Mouse (Mus musculus) thymus, postnatal 36 days (tissue): ENCODE data around the gene Krtap19-4.

Experiments
- DNase-seq, 2 experiments: peaks; one replicate each; pipeline ENCODE4 v3.0.0; 2022; ENCODE audit warnings: mixed read lengths in 2 of 2

Krtap19-4 gene

DNA sequence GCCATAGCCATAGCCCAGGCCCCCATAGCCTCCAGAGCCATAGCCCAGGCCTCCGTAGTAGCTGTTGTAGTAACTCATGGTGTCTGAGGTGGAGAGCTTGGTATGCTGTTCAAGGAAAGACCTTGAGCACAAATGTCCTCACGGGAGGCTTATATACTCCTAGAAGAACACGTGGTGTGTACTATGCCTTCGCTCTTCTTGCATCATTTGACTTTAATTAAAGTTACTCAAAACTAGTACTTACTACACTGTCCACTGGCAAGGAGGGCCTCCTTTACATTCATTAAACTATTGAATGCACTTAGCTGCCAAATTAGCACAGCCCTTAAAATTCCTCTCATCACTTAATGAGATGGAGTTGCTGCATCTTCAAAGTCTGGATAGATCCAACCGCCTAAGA lies at the start of gene Krtap19-4:
TSS of gene Krtap19-4 (minus strand) at position 101 of the 400 bp plus-strand sequence.
- no peak for DNase-seq

DNA sequence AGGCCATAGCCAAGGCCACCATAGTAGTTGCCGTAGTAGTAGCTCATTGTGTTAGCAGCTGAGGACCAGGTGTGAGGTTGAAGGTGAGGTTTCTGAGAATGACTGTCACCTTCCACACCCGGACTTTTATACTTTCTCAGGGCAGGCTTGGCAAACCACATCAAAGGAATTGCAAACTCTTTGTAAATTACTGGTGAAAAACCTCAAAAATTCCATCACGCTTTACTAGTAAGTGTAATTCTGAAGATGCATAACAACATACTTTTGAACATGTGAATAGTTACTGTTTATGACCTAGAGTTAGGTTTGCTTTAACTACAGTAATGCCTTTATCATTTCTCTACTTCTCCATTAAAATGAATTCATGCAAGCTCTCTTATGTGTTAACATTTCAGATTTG lies 47.3 kb upstream of the Krtap19-4 start, which contains the start of gene Krtap19-9b:
TSS of gene Krtap19-9b (minus strand) at position 101 of the 400 bp plus-strand sequence.
- DNase-seq: no peak

DNA sequence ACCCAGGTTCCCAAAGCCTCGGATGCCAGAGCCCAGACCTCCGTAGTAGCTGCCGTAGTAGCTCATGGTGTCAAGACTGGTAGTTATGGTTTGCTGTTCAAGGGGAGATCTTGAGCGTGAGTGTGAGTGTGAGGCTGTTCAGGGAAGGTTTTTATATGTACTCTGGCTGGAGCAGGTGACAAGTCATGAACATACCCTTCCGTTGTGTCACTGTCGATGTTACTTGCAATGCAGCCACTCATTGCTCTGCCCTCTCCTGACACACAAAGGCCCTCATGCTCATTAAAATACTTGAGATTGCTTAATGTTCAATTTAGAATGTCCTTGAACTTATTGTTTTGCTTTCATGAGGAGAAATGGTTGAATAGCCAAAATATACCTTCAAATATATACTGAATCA lies 11.5 kb upstream of the Krtap19-4 start, which contains the start of gene Krtap19-5:
TSS of gene Krtap19-5 (minus strand) at position 101 of the 400 bp plus-strand sequence.
- no peak for DNase-seq

DNA sequence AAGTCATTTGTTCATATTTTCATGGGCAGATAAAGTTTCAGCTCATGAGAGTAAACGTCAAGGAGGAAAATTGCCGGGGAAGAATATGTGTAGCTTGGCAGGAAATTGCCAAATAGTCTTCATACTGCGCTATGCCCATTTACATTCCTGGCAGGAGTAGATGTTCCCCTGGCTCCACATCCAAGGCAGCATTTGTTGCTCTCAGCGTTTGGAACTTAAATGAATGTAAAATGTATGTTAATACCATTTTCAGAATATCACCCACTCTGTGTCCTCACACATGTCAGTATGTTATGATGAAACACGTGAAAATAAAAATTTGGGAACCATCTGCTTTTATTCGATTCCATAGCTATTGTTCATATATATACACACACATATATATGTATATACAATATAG lies 2.0 kb upstream of the Krtap19-4 start:
- DNase-seq: no peak

DNA sequence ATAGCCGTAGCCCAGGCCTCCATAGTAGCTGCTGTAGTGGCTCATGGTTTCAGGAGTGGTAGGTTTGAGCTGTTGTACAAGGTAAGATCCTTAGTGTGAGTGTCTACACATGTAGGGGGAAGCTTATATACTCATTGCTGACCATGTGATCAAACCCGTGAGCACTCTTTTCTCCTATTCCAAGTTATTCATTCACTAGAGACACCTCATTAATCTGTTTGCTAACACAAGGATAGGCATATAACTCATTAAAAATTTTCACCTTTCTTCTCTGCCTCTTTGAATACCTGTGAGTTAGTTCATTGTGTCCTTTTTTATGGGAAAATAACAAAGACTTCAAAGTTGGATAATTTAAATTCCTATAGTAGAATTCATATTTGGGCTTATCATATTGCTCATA lies 7.0 kb downstream of the Krtap19-4 start, which contains the start of gene Krtap19-3:
TSS of gene Krtap19-3 (minus strand) at position 101 of the 400 bp plus-strand sequence.
- DNase-seq: no peak

DNA sequence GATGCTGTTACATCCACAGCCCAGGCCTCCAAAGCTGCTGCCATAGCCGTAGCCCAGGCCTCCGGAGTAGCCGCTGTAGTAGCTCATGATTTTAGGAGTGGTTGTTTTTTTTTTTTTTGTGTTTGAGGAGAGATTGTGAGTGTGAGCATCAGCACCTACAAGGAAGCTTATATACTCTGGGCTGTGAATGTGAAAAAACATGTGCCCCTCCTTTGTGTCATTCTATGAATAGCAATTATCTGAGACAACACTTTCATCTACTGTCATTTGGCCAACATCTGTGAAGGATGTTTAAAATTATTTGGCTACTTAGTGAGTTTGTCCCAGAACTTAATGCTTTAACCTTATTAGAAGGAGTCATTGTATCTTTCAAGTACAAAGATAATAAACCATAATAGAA lies 10.7 kb downstream of the Krtap19-4 start, which contains the start of gene Krtap19-2:
TSS of gene Krtap19-2 (minus strand) at position 101 of the 400 bp plus-strand sequence.
- DNase-seq: no peak

DNA sequence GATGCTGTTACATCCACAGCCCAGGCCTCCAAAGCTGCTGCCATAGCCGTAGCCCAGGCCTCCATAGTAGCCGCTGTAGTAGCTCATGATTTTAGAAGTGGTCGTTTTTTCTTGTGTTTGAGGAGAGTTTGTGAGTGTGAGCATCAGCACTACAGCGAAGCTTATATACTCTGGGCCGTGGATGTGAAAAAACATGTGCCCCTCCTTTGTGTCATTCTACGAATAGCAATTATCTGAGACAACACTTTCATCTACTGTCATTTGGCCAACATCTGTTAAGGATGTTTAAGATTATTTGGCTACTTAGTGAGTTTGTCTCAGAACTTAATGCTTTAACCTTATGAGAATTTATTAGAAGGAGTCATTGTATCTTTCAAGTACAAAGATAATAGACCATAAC lies 15.6 kb downstream of the Krtap19-4 start, which contains the start of gene Krtap19-1:
TSS of gene Krtap19-1 (minus strand) at position 101 of the 400 bp plus-strand sequence.
- no peak for DNase-seq

DNA sequence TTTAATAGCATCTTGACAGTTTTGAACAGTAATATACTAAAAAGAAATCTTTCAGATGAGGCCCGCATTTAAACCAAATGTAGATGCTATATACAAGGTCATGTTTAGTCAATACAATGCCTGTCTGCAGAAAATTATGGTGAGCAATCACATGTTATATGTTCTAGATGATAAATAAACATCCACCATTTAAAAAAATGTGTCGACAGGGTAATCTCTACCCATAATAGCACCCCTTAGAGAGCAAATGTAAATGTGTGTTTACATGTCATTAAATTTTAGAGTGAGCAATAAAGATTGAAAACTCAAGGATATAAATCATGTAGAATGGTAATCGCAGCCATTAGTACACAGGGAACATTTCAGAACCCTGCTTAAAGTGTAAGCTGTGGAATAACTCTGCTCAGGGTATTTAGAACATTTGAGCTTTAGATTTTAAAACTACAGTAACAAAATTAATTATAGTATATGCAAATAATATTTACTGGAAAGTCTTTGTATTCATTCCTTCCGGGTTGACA lies 19.9 kb downstream of the Krtap19-4 start:
- no peak for DNase-seq

DNA sequence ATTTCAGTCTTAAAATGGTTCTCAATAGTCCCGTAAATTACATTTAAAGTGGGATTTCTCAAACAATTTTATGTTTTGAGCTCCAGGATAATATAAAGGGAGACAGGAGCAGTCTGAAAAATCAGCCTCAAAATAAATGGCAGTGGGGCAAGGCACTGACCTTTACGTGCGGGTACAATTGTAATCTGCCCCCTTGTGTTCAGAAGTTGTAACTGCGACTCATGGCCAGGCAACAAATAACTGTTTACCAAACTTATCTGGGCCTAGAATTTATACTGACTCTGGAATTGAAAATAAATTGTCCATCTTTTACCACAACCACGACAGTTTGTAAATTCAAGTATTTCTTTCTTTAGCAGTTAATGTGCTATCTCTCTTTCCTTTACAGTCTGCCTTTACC lies 33.4 kb downstream of the Krtap19-4 start:
- no peak for DNase-seq

DNA sequence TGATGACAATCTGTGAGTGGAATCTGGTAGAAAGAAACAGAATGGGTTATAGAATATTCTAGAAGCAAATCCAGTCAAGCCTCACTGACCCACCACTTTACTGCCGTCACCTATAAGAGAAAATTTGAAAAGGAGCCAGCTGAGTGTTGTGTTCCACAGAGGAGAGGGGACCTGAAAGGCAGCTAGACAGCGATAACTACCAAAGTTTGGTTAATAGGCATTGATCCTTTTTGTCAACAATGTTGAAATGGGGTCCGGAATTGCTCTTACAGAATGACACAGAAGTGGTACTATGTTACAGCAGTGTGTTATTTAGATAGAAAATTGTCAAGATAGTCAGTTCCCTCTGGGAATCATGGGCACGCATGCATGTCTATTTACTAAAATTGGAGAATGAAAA lies 36.3 kb downstream of the Krtap19-4 start:
- DNase-seq: no peak

DNA sequence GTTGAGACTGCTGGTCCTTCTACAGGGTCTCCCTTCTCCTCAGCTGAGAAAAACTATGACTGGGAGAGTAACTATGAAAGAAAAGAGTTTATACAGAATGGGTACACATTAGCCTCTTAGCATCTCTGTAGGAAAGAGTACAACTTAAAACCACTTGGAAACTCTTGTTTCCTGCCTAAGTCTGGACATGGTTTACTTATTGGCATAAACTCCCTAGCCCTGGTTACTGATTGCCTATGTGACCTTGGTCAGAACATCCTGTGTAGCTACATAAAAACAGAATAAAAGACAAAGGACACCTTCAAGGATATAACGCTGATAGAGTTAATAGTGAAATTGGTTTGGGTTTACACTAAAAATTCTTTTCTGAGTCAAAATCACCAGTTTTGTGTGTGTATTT lies 37.5 kb downstream of the Krtap19-4 start:
- no peak for DNase-seq
